Mouse (Mus musculus): ENCODE data around the gene BC037034.

- TF ChIP-seq CTCF (IDR thresholded peaks at IDR 0.05; ENCODE audit: low read depth) (no peak), EP300 (IDR thresholded peaks at IDR 0.05; ENCODE audit: low read depth) (0 out of 2 replicates have a peak, but pooled peaks have one; percentile 23)
Observed at GRCm38 (mm10) chr5:138256966-138257584, 6.8 kb downstream of the BC037034 start.
